Mouse (Mus musculus): ENCODE measurements at regions not wholly inside any gene's neighbourhood (a gene's known extent, or its start where the extent isn't known, plus 50 kb on each side); places are given as distances from the start of the nearest gene placed in this dataset.

GRCm38 (mm10) chr2:28351445-28351844, 95.2 kb upstream of the Ppp1r26 start:
- no peak for DNase-seq

- DNase-seq: no peak
Measured at GRCm38 (mm10) chr2:28352903-28353302, 93.7 kb upstream of the Ppp1r26 start.

GRCm38 (mm10) chr2:28362199-28362598, 84.4 kb upstream of the Ppp1r26 start:
- DNase-seq: no peak

- no peak for DNase-seq
Measured at GRCm38 (mm10) chr2:28364623-28365022, 82.0 kb upstream of the Ppp1r26 start.

- DNase-seq: no peak
Measured at GRCm38 (mm10) chr2:28365756-28366155, 80.8 kb upstream of the Ppp1r26 start.

- DNase-seq: peak; percentile 74
Measured at GRCm38 (mm10) chr2:28374838-28375237, 71.8 kb upstream of the Ppp1r26 start.

- DNase-seq: no peak
Measured at GRCm38 (mm10) chr2:28377948-28378822, 68.4 kb upstream of the Ppp1r26 start.

GRCm38 (mm10) chr2:28382051-28382802, 64.4 kb upstream of the Ppp1r26 start:
- no peak for DNase-seq

GRCm38 (mm10) chr2:28384875-28385274, 61.7 kb upstream of the Ppp1r26 start:
- DNase-seq: no peak

GRCm38 (mm10) chr2:28386784-28387183, 59.8 kb upstream of the Ppp1r26 start:
- no peak for DNase-seq

GRCm38 (mm10) chr2:28387422-28387836, 59.2 kb upstream of the Ppp1r26 start:
- DNase-seq: peak; percentile 15

GRCm38 (mm10) chr2:28387926-28388325, 58.7 kb upstream of the Ppp1r26 start:
- no peak for DNase-seq

- no peak for DNase-seq
Measured at GRCm38 (mm10) chr2:28389703-28390102, 56.9 kb upstream of the Ppp1r26 start.

GRCm38 (mm10) chr2:28395391-28395790, 51.2 kb upstream of the Ppp1r26 start:
- DNase-seq: no peak
